Mouse (Mus musculus): Measurements from ENCODE around the gene Vmn1r208.
"Not testable (repeated sequence)": the region's sequence is repeated elsewhere in the genome, so short reads cannot be mapped to it uniquely, and the experiment has no call there.

GRCm38 (mm10) chr13:22784159-22784558 lies 7.0 kb upstream of the Vmn1r208 start:
- not testable (repeated sequence) for TF ChIP-seq CTCF (IDR thresholded peaks at IDR 0.05; ENCODE audit: low read depth, low read length); GATA2 (IDR thresholded peaks at IDR 0.05; ENCODE audit: borderline replicate concordance, low read depth, low read length); GATA1 (IDR thresholded peaks at IDR 0.05; ENCODE audit: borderline replicate concordance, low read length)

Measured in G1E (cell line).